Mouse (Mus musculus) limb, embryonic 10.5 days (tissue): ENCODE measurements at regions not wholly inside any gene's neighbourhood (a gene's known extent, or its start where the extent isn't known, plus 50 kb on each side); places are given as distances from the start of the nearest gene placed in this dataset.

Experiments
- DNase-seq: peaks from one replicate; pipeline ENCODE4 v3.0.0-alpha.2; 2017; ENCODE audit warnings: low spot score
- H3K27ac ChIP-seq: fragments of 300-500 bp; sonication (generic); 2 replicates; pipeline ENCODE4 v1.5.1; 2016; ENCODE audit warnings: mild to moderate bottlenecking
- H3K27me3 ChIP-seq: fragments of 300-500 bp; sonication (generic); 2 replicates; pipeline ENCODE4 v1.6.1; 2016; ENCODE audit warnings: low read depth, mild to moderate bottlenecking; ENCODE audit not compliant: poor library complexity, severe bottlenecking
- H3K36me3 ChIP-seq: fragments of 300-500 bp; sonication (generic); 2 replicates; pipeline ENCODE4 v1.6.1; 2016; ENCODE audit warnings: mild to moderate bottlenecking, moderate library complexity
- H3K4me1 ChIP-seq: fragments of 300-500 bp; sonication (generic); 2 replicates; pipeline ENCODE4 v1.6.1; 2016
- H3K4me3 ChIP-seq: fragments of 300-500 bp; sonication (generic); 2 replicates; pipeline ENCODE4 v1.5.1; 2016; ENCODE audit warnings: mild to moderate bottlenecking, moderate library complexity
- H3K9me3 ChIP-seq: fragments of 300-500 bp; sonication (generic); replicated peaks from 2 replicates; pipeline ENCODE4 v1.6.1; 2016; ENCODE audit warnings: mild to moderate bottlenecking
- WGBS: fragments of 180-500 bp; shearing (Covaris S2); methylation state at CpG from one replicate; pipeline ENCODE4 v1.1.7; 2016; 5-methylcytosine and 5-hydroxymethylcytosine counted together

DNA sequence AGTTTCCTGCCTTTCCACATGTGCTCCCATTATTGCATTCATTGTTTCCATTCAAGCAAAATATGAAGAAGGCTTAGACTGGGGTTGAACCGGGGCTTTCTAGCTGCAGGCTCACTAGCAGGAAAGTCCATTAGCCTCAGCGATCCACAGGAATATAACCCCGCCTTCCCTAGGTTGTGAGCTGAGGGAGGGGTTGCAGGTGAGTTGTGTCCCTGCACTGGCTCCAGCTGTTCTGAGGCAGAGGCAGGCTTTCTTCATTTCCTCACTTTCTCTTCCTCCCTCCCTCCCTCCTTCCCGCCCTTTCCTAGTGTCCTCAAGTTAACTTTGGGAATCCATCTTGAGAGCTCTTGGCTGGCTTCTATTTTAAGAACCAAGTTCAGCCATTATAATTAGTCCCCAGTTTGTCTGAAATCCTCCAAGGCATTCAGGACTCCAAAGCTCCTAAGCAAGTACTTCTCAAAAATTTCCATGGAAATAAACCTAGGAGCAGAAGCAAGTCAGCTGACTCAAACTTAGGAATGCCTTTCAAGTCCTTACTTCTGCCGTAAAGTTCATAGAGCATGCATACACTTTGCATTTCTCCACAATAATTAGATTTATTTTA is 242.2 kb upstream of the Atp5g3 start:
- H3K27ac ChIP-seq: no peak overlapping the region

GRCm38 (mm10) chr2:74152534-74153246 is 241.6 kb upstream of the Atp5g3 start:
- no peak for DNase-seq
- Histone ChIP-seq H3K27me3 (no peaks in the 10 kb centered on the region), H3K4me1 (peaks cover 10% of the 10 kb centered on the region; the same call in 1 of the 2 replicates), H3K27ac (no peak overlapping the region), H3K36me3 (no peaks in the 10 kb centered on the region), H3K4me3 (no peak overlapping the region), H3K9me3 (no peaks in the 10 kb centered on the region)
- WGBS: 68% methylated on average over 8 of the region's 8 CpGs

More for the DNA sequence above, 242.2 kb upstream of the Atp5g3 start:
- Histone ChIP-seq H3K4me3 (no peak overlapping the region), H3K9me3 (no peaks in the 10 kb centered on the region), H3K4me1 (peaks cover 7% of the 10 kb centered on the region; the same call in 1 of the 2 replicates), H3K27me3 (no peaks in the 10 kb centered on the region), H3K36me3 (no peaks in the 10 kb centered on the region)
- WGBS: 54% methylated on average over 5 of the region's 5 CpGs
- DNase-seq: no peak

GRCm38 (mm10) chr2:74147193-74147592 is 236.1 kb upstream of the Atp5g3 start:
- H3K4me1 ChIP-seq: 0 out of 2 replicates have a peak, but pooled peaks cover 3% of the 10 kb centered on the region
- H3K9me3 ChIP-seq: no peaks in the 10 kb centered on the region
- H3K27me3 ChIP-seq: no peaks in the 10 kb centered on the region
- DNase-seq: no peak
- WGBS: 89% methylated on average over 4 of the region's 4 CpGs
- H3K27ac ChIP-seq: no peak overlapping the region
- H3K4me3 ChIP-seq: no peak overlapping the region
- H3K36me3 ChIP-seq: no peaks in the 10 kb centered on the region

DNA sequence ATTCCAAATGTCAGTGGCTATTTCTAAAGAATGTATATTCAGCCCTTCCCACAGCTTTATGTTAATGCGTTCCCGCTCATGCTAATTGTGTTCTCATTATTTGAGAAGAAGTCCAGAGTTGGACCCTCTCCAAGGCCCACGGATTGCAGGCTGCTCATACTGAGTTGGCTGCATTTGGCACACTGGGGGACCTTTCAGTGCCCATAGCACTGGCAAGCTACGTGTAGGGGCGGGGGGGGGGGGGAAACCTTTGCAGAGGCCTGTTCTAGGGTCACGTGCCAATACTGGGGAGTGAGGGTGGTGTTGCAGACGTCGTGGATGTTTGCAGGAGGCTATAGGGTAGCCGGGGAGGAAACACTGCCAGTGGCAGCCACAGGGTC is 225.5 kb upstream of the Atp5g3 start:
- Histone ChIP-seq H3K27ac (no peak overlapping the region), H3K27me3 (peaks cover 35% of the 10 kb centered on the region), H3K4me3 (no peak overlapping the region), H3K36me3 (no peaks in the 10 kb centered on the region), H3K4me1 (peaks cover 14% of the 10 kb centered on the region), H3K9me3 (no peaks in the 10 kb centered on the region)
- no peak for DNase-seq
- WGBS: 41% methylated on average over 9 of the region's 9 CpGs

DNA sequence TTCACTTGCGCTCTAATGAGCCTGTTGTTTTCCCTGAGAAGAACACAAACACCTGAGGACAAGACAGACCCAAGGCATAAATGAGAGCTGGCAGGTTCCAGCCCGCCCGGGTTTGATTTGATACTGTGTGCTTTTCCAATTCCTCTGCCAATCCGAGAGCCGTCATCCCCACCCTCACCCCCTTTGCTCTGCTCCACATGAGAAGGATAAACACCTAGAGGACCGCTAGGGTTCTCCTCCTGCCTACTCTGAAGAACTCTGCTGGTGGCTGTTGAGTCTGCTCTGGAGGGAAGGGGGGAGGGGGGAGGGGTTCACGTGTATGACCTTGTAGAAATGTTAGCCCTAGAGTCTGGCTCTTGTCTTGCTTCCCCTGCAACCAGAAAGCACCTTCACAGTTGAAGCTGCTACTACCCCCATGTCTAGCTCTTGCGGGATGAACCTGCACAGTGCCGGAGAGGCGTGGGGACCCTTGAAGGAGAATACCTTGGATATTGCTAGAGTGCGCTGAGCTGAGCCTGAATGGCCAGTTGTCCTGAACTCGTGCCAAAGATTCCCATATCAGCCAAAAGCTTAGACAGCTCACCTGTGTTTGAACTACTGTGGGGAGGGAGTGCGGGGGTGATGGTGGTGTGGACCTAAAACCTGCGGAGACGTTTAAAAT is 225.0 kb upstream of the Atp5g3 start:
- WGBS: 50% methylated on average over 15 of the region's 15 CpGs
- DNase-seq: no peak
- 0 out of 2 replicates have a peak overlapping the region, but pooled peaks have one; percentile 9 for H3K27ac ChIP-seq
- H3K27me3 ChIP-seq: peaks cover 40% of the 10 kb centered on the region
- no peaks in the 10 kb centered on the region for H3K9me3 ChIP-seq
- H3K36me3 ChIP-seq: no peaks in the 10 kb centered on the region
- H3K4me1 ChIP-seq: peaks cover 14% of the 10 kb centered on the region
- H3K4me3 ChIP-seq: no peak overlapping the region

DNA sequence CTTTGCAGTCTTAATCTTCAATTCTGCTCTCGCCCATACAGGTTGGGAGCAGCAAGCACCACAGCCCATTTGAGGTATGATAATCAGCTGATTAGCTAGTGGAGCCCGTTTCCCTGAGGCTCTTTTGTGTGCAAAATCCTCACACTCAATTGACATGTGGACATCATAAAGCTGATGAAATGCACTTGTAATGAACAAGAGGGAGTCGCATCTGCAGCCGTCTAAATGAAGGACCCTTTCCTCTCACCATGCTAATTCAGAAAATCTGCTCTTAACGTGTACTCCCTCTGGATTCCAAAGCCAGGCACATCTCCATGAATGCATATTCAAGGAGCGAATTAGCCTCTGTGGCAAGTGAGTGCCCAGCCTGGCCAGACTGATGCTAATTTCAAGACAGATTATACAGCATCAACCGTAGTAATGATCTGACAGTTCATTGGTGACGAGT is 219.0 kb upstream of the Atp5g3 start:
- no peak for DNase-seq
- H3K27ac ChIP-seq: no peak overlapping the region
- WGBS: 17% methylated on average over 8 of the region's 8 CpGs
- no peaks in the 10 kb centered on the region for H3K9me3 ChIP-seq
- H3K4me1 ChIP-seq: peaks cover 26% of the 10 kb centered on the region
- peaks cover 54% of the 10 kb centered on the region for H3K27me3 ChIP-seq
- H3K4me3 ChIP-seq: peak overlapping the region; percentile 38; the same call in 1 of the 2 replicates
- no peaks in the 10 kb centered on the region for H3K36me3 ChIP-seq

DNA sequence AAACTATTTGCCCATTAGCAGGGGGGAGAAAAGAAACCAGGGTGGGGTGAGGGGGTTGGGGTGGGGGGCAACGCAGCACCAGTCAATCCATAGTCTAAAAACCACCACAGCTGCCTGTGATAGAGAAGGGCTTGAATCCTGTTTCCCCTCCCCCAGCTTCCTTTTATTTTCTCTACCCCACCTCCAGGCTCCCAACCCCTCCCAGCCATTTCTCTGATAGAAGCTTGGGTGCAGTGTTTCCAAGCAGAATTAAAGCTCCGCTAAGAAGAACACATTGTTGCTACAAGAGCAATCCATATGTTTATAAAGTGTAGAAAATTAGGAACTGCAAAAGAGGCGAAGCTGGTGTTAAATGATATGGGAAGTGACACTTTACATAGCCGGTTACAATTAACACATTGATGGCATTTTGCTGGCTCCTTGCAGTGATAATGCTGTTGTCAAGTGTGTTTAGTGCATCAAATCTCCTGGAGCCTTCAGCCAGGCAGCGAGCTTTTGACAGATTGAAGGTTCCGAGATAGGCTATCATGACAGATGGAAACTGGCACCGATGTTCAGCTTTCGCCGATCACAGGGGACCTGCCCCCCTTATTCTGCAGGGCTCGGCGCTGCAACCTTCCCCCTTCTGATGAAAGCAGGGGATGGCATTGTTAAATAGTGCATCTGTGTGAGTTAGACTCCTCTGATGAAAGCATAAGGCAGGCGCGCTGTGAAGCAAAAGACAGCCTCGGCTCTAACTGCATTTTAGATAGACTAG is 217.8 kb upstream of the Atp5g3 start:
- Histone ChIP-seq H3K36me3 (no peaks in the 10 kb centered on the region), H3K27me3 (peaks cover 49% of the 10 kb centered on the region), H3K4me1 (peaks cover 26% of the 10 kb centered on the region), H3K4me3 (peak overlapping the region; percentile 38), H3K27ac (peak overlapping the region; percentile 14; the same call in 1 of the 2 replicates), H3K9me3 (no peaks in the 10 kb centered on the region)
- under 1% methylated on average over 14 of the region's 14 CpGs for WGBS
- DNase-seq: no peak

- Histone ChIP-seq H3K4me3 (no peak overlapping the region), H3K36me3 (no peaks in the 10 kb centered on the region), H3K9me3 (no peaks in the 10 kb centered on the region), H3K4me1 (peaks cover 35% of the 10 kb centered on the region), H3K27ac (no peak overlapping the region), H3K27me3 (peaks cover 49% of the 10 kb centered on the region)
- WGBS: 83% methylated on average over 4 of the region's 4 CpGs
- no peak for DNase-seq
Measured at GRCm38 (mm10) chr2:74127136-74127535, 216.0 kb upstream of the Atp5g3 start.

DNA sequence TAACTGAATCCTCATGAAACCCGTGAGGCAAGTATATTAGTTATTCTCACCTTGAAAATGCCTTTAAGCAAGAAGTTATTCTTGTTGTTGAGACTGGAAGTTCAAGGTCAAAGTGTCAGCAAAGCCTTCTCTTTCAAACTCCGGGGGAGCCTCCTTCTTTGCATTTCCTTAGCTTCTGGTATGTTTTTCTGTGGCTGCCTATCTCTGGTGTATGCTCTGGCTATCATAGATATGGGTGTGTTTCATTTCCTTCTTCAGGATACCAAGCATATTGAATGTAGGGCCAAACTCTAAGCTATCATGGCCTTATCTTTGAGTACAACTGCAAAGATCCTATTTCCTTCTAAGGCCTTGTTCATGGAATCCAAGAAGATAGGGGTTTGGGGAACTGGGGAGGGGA is 213.1 kb upstream of the Atp5g3 start:
- DNase-seq: no peak
- peaks cover 21% of the 10 kb centered on the region for H3K27me3 ChIP-seq
- WGBS: 85% methylated on average over 2 of the region's 2 CpGs
- H3K4me1 ChIP-seq: peaks cover 31% of the 10 kb centered on the region
- no peaks in the 10 kb centered on the region for H3K36me3 ChIP-seq
- H3K27ac ChIP-seq: no peak overlapping the region
- no peaks in the 10 kb centered on the region for H3K9me3 ChIP-seq
- no peak overlapping the region for H3K4me3 ChIP-seq

GRCm38 (mm10) chr2:74123360-74124074 is 212.4 kb upstream of the Atp5g3 start:
- Histone ChIP-seq H3K27me3 (peaks cover 14% of the 10 kb centered on the region), H3K9me3 (no peaks in the 10 kb centered on the region), H3K36me3 (no peaks in the 10 kb centered on the region), H3K27ac (0 out of 2 replicates have a peak overlapping the region, but pooled peaks have one; percentile 7), H3K4me1 (peaks cover 29% of the 10 kb centered on the region), H3K4me3 (no peak overlapping the region)
- WGBS: 65% methylated on average over 6 of the region's 6 CpGs
- no peak for DNase-seq

DNA sequence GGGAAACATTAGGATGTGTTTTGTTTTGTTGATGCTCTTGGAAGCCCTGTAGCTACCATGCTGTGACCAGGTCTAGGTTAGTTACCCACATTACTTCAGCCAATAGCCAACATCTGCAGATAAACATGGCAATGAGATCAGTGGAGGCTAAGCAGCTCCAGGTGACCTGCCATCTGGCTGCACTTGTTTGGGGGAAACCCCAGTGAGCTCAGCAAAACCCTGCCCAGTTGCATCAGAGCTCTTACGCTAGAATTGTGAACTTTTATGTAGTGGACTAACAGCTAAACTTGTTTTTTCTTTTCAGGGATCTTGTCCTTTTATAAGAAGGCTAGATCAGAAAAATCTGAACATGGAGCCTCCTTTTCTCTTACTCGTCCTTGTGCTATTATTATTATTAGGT is 211.8 kb upstream of the Atp5g3 start:
- Histone ChIP-seq H3K4me1 (peaks cover 23% of the 10 kb centered on the region), H3K27me3 (peaks cover 11% of the 10 kb centered on the region), H3K9me3 (no peaks in the 10 kb centered on the region), H3K36me3 (no peaks in the 10 kb centered on the region), H3K27ac (0 out of 2 replicates have a peak overlapping the region, but pooled peaks have one; percentile 7), H3K4me3 (no peak overlapping the region)
- DNase-seq: no peak
- 68% methylated on average over 2 of the region's 2 CpGs for WGBS

DNA sequence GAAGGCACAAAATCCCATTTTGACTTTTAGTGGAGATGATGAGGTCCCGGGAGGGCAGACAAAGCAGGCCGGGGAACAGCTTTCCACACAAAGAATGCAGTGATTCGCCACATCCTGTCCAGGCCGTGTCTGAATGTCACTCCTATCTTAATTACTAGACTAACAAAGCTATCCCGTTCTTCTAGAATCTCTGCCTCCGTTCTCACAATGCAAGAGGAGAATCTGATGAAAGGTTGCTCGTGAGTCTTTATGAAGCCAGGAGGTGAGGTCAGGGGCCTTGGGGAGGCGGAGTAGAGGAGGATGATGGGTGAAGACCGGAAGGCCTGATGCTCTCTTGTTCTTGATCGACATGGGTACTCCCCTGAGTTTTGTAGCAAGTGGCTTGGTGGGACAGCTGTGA is 208.9 kb upstream of the Atp5g3 start:
- DNase-seq: no peak
- 80% methylated on average over 10 of the region's 10 CpGs for WGBS
- H3K9me3 ChIP-seq: no peaks in the 10 kb centered on the region
- peaks cover 23% of the 10 kb centered on the region for H3K4me1 ChIP-seq
- H3K27ac ChIP-seq: no peak overlapping the region
- H3K27me3 ChIP-seq: no peaks in the 10 kb centered on the region
- no peak overlapping the region for H3K4me3 ChIP-seq
- no peaks in the 10 kb centered on the region for H3K36me3 ChIP-seq
